Mouse (Mus musculus) liver, embryonic 14.5 days (tissue): ENCODE data around the gene Nrxn2. TPM values are rescaled to one million over a fixed set of nuclear protein-coding genes. Genes with fewer than 3 reads are reported as not detected.
A peak's percentile ranks its signal among the peaks of the same experiment; 100 is the strongest.

Experiments
- ATAC-seq: fragments of 200-750 bp; cut with Nextera tagmentation; 2 replicates; pipeline ENCODE4 v1.8.0; 2017; ENCODE audit warnings: moderate number of reproducible peaks, mild to moderate bottlenecking, moderate library complexity; ENCODE audit not compliant: insufficient read depth
- DNase-seq, 3 experiments: peaks; one replicate each; pipeline ENCODE4 v3.0.0-alpha.2; 2012 to 2013; ENCODE audit warnings: low read depth in 3 of 3, low spot score in 3 of 3
- H3K27ac ChIP-seq: fragments of 300-500 bp; sonication (generic); 2 replicates; pipeline ENCODE4 v1.5.1; 2014; ENCODE audit warnings: moderate library complexity, mild to moderate bottlenecking, control low read depth, inconsistent platforms
- H3K27me3 ChIP-seq: fragments of 300-500 bp; sonication (generic); 2 replicates; pipeline ENCODE4 v1.6.1; 2014; ENCODE audit warnings: mild to moderate bottlenecking, low read length, moderate library complexity; ENCODE audit not compliant: control insufficient read depth, insufficient read depth
- H3K36me3 ChIP-seq: fragments of 300-500 bp; sonication (generic); replicated peaks from 2 replicates; pipeline ENCODE4 v1.6.1; 2014; ENCODE audit warnings: low read depth; ENCODE audit not compliant: control insufficient read depth, insufficient read depth
- H3K4me1 ChIP-seq, 2 experiments: fragments of 200-500 bp in 1 of 2; fragments of 300-500 bp in 1 of 2; sonication (generic) in 1 of 2; replicated peaks; 2 replicates each; pipeline ENCODE4 v1.6.1; 2012 to 2014; ENCODE audit warnings: antibody characterized with exemption in 1 of 2, inconsistent platforms in 1 of 2, low read length in 1 of 2; ENCODE audit not compliant: control insufficient read depth in 2 of 2, insufficient read depth in 2 of 2
- H3K4me2 ChIP-seq: fragments of 300-500 bp; sonication (generic); 2 replicates; pipeline ENCODE4 v1.6.1; 2014; ENCODE audit warnings: low read depth, mild to moderate bottlenecking, control low read depth, moderate library complexity
- H3K4me3 ChIP-seq, 2 experiments: fragments of 200-500 bp in 1 of 2; fragments of 300-500 bp in 1 of 2; sonication (generic) in 1 of 2; 2 replicates each; pipeline ENCODE4 v1.5.1; 2012 to 2014; ENCODE audit warnings: low read depth in 2 of 2, low read length in 2 of 2, mild to moderate bottlenecking in 2 of 2, control low read depth in 1 of 2, inconsistent platforms in 1 of 2, moderate library complexity in 1 of 2; ENCODE audit not compliant: insufficient read depth in 1 of 2
- H3K9ac ChIP-seq: fragments of 300-500 bp; sonication (generic); replicated peaks from 2 replicates; pipeline ENCODE4 v1.6.1; 2014; ENCODE audit warnings: mild to moderate bottlenecking, control low read depth, moderate library complexity
- H3K9me3 ChIP-seq: fragments of 300-500 bp; sonication (generic); 2 replicates; pipeline ENCODE4 v1.6.1; 2016; ENCODE audit warnings: low read length, mixed read lengths; ENCODE audit not compliant: control insufficient read depth
- CTCF ChIP-seq: IDR thresholded peaks from 2 replicates; pipeline ENCODE4 v1.5.1; 2016; ENCODE audit warnings: antibody characterized with exemption, low read depth, control low read depth
- EP300 ChIP-seq: IDR thresholded peaks from 2 replicates; pipeline ENCODE4 v1.6.1; 2016; ENCODE audit warnings: antibody characterized with exemption, low read depth
- WGBS: fragments of 180-500 bp; shearing (Covaris S2); extraction: QIAGEN DNeasy Blood & Tissue Kit; methylation state at CpG from one replicate; pipeline ENCODE4 v1.1.7; 2014; ENCODE audit not compliant: insufficient replicate concordance; 5-methylcytosine and 5-hydroxymethylcytosine counted together
- polyA plus RNA-seq, 2 experiments: library from polyadenylated mRNA; depleted of rRNA in 1 of 2; stranded (reverse) in 1 of 2; unstranded in 1 of 2; fragments of >200 nt; fragmentation: Nextera tagmentation in 1 of 2; extraction: Ambion mirVana in 1 of 2; gene quantifications; 2 replicates each; pipeline versions ENCODE4 v1.2.1 to v1.2.3; 2012 to 2014

The Nrxn2 gene
- polyA plus RNA-seq, 2 experiments: 0.27 to 0.46 TPM

DNA sequence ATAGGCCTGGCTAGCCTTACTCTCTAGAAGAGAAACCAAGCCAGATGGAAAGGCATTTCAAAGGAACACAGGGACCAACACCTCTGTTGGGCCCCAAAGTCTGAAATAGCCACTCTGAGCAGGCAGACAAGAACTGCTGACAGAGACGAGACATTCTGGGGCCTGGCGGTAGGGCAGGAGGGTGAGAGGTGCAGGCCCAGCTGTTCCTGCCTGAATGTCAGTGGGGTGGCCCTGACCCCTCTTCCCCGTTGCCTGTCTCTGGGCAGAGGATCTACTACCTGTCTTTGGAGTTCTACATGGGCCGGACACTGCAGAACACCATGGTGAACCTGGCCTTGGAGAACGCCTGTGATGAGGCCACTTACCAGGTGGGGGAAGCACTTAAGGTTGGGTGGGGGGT, 33.1 kb upstream of the Nrxn2 start:
- Histone ChIP-seq H3K36me3 (no peaks in the 10 kb centered on the region), H3K27me3 (no peaks in the 10 kb centered on the region), H3K4me2 (no peak overlapping the region), H3K4me1 (peaks cover 0 to 5% of the 10 kb centered on the region in 2 experiments; a peak in 2 of 4 replicates), H3K27ac (no peak overlapping the region), H3K4me3 (no peak overlapping the region), H3K9ac (no peak overlapping the region), H3K9me3 (no peaks in the 10 kb centered on the region)
- TF ChIP-seq CTCF (no peak), EP300 (no peak)
- WGBS: 70% methylated on average over 5 of the region's 5 CpGs
- no peak for ATAC-seq
- no peak for DNase-seq

DNA sequence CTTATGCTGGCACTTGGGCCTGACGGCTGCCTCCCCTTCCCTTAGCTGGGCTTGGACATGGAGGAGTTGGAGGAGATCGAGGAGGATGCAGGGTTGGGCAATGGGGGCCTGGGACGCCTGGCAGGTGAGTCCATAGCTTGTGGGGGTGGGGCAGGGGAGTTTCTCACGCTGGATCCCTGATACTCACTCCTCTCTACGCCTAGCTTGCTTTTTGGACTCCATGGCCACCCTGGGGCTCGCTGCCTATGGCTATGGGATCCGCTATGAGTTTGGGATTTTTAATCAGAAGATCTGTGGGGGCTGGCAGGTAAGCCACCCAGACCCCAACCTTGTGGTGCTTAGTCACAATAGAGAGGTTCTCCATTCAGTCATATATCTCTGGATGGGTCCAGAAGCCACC, 32.7 kb upstream of the Nrxn2 start:
- 66% methylated on average over 7 of the region's 7 CpGs for WGBS
- Histone ChIP-seq H3K36me3 (no peaks in the 10 kb centered on the region), H3K9me3 (no peaks in the 10 kb centered on the region), H3K9ac (no peak overlapping the region), H3K27ac (no peak overlapping the region), H3K4me1 (peaks cover 0 to 5% of the 10 kb centered on the region in 2 experiments; a peak in 2 of 4 replicates), H3K27me3 (no peaks in the 10 kb centered on the region), H3K4me3 (no peak overlapping the region), H3K4me2 (no peak overlapping the region)
- TF ChIP-seq CTCF (no peak), EP300 (no peak)
- ATAC-seq (no peak), DNase-seq (no peak)

DNA sequence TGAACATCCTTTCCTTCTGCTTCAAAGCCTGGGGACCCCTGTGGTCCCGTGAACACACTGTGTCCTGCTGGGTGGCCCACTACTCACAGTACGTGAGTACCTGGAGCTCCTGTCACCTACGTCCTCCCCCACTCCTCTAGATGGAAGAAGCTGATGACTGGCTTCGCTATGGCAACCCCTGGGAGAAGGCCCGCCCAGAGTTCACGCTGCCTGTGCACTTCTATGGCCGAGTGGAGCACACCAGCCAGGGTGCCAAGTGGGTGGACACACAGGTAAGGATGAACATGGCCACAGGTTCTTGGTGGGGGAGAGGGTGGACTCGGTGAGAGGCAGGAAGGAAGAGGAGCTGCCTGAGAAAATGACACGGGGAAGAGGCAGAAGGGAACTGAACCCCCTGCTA, 32.3 kb upstream of the Nrxn2 start:
- WGBS: 57% methylated on average over 9 of the region's 9 CpGs
- no peak overlapping the region for H3K9ac ChIP-seq

GRCm38 (mm10) chr19:6388006-6388405, 30.5 kb upstream of the Nrxn2 start:
- H3K4me3 ChIP-seq: no peak overlapping the region
- H3K4me2 ChIP-seq: no peak overlapping the region
- no peaks in the 10 kb centered on the region for H3K9me3 ChIP-seq
- no peaks in the 10 kb centered on the region for H3K27me3 ChIP-seq
- no peak for ATAC-seq
- no peak for TF ChIP-seq EP300
- TF ChIP-seq CTCF: peak; percentile 24; the same call in 1 of the 2 replicates
- no peak overlapping the region for H3K27ac ChIP-seq
- H3K36me3 ChIP-seq: no peaks in the 10 kb centered on the region
- no peak overlapping the region for H3K9ac ChIP-seq
- DNase-seq: no peak
- 77% methylated on average over 13 of the region's 13 CpGs for WGBS
- H3K4me1 ChIP-seq: peaks cover 0 to 5% of the 10 kb centered on the region in 2 experiments; a peak in 2 of 4 replicates

More for the DNA sequence above, 32.3 kb upstream of the Nrxn2 start:
- H3K4me2 ChIP-seq: no peak overlapping the region
- no peaks in the 10 kb centered on the region for H3K36me3 ChIP-seq
- H3K4me3 ChIP-seq: no peak overlapping the region
- H3K9me3 ChIP-seq: no peaks in the 10 kb centered on the region
- no peak overlapping the region for H3K27ac ChIP-seq
- H3K27me3 ChIP-seq: no peaks in the 10 kb centered on the region
- ATAC-seq: no peak
- DNase-seq: no peak
- H3K4me1 ChIP-seq: peaks cover 0 to 5% of the 10 kb centered on the region in 2 experiments; a peak in 2 of 4 replicates
- TF ChIP-seq CTCF (no peak), EP300 (no peak)

DNA sequence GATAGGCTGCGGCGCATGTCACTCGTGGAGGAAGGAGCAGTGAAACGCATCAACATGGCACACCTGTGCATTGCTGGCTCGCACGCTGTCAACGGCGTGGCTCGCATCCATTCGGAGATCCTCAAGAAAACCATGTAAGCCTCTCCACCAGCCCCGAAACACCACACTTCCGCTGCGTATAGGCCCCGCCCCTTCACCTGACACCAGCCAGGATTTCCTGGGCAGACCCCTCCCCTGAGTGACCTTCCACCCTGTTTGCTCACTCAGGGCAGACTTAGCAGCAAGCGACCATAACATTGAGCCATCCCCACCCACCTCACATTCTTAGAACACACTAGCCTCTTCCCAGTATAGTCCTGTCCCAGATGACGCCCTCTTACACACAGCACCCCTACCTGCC, 28.7 kb upstream of the Nrxn2 start:
- H3K27me3 ChIP-seq: no peaks in the 10 kb centered on the region
- no peak for TF ChIP-seq CTCF
- no peak for TF ChIP-seq EP300
- peaks cover 0 to 2% of the 10 kb centered on the region in 2 experiments; a peak in 2 of 4 replicates for H3K4me1 ChIP-seq
- no peak overlapping the region for H3K9ac ChIP-seq
- WGBS: 8% methylated on average over 16 of the region's 16 CpGs
- peak overlapping the region; percentile 35 for H3K4me2 ChIP-seq
- ATAC-seq: peak; percentile 35; the same call in 1 of the 2 replicates
- no peaks in the 10 kb centered on the region for H3K36me3 ChIP-seq
- no peak overlapping the region for H3K27ac ChIP-seq
- H3K9me3 ChIP-seq: no peaks in the 10 kb centered on the region
- peak overlapping the region; percentile 1 to 49; a peak in 2 of 4 replicates for H3K4me3 ChIP-seq
- no peak for DNase-seq
